Mouse (Mus musculus) adrenal gland (tissue): ENCODE data around the gene Mrpl24.
"Not testable (repeated sequence)": the region's sequence is repeated elsewhere in the genome, so short reads cannot be mapped to it uniquely, and the experiment has no call there.

ENCODE experiments used
- intact Hi-C: fragments of 180-260 bp; cut with DNase I; formaldehyde crosslinking; loops from one replicate; pipeline ENCODE4 v1.15.1; 2025
- long read RNA-seq, 2 experiments: library from polyadenylated mRNA; unstranded; transcript quantifications; one replicate each; pipeline ENCODE4 v2.0.0; 2020; ENCODE audit warnings: borderline replicate concordance in 1 of 2; ENCODE audit not compliant: insufficient replicate concordance in 1 of 2

Gene Mrpl24
- long read RNA-seq, experiment 1, transcript Mrpl24-204 (6 exons, 1,115 nt), result minor isoform, 13 of 131 reads
- long read RNA-seq, experiment 1, transcript Mrpl24-201 (6 exons, 1,226 nt), result minor isoform, 42 of 131 reads
- long read RNA-seq, experiment 1, transcript Mrpl24-202 (6 exons, 1,339 nt), result major isoform, 64 of 131 reads
- long read RNA-seq, experiment 1, partial matches to known transcripts, result 1 of 131 reads
- long read RNA-seq, experiment 1, other reads (novel, unspliced or antisense), result 10 of 131 reads
- long read RNA-seq, experiment 2, transcript Mrpl24-201 (6 exons, 1,226 nt), result minor isoform, 37 of 127 reads
- long read RNA-seq, experiment 2, transcript Mrpl24-202 (6 exons, 1,339 nt), result major isoform, 60 of 127 reads
- long read RNA-seq, experiment 2, transcript Mrpl24-204 (6 exons, 1,115 nt), result minor isoform, 24 of 127 reads
- long read RNA-seq, experiment 2, partial matches to known transcripts, result 0 of 127 reads
- long read RNA-seq, experiment 2, other reads (novel, unspliced or antisense), result 6 of 127 reads

GRCm38 (mm10) chr3:87919336-87920108 lies at the start of gene Mrpl24:
TSS of gene Mrpl24 (plus strand) at chr3:87919506.
- intact Hi-C loops, result no loop called here

GRCm38 (mm10) chr3:87877730-87878129 lies 41.6 kb upstream of the Mrpl24 start:
- intact Hi-C loops, result no loop called here

GRCm38 (mm10) chr3:87884291-87884690 lies 35.0 kb upstream of the Mrpl24 start:
- intact Hi-C loops, result no loop called here

DNA sequence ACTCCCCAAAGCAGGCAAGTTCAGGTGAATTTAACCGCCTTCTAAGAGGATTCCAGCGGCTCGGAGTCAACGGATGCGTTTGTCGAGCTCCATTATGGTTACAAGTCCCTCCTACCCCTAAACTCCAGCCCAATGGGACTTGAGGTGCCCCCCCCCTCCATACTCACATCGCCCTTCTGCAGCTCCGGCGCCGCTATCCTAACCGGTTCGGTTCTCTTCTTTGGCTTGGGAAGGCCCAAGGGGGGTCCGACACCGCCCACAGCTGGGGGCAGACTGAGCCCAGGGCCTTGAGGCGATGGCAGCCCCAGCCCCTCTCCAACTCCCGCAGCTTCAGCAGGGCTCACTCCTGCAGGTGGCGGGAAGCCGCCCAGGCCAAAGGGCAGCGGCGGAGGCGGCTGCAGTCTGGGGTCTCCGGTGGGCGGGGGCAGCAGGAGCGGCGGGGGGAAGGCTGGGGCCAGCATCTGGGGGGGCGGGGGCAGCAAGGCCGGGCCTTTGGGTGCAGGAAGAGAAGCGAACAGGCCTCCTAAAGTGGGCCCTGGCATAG lies 34.5 kb upstream of the Mrpl24 start:
- intact Hi-C loops, result no loop called here

DNA sequence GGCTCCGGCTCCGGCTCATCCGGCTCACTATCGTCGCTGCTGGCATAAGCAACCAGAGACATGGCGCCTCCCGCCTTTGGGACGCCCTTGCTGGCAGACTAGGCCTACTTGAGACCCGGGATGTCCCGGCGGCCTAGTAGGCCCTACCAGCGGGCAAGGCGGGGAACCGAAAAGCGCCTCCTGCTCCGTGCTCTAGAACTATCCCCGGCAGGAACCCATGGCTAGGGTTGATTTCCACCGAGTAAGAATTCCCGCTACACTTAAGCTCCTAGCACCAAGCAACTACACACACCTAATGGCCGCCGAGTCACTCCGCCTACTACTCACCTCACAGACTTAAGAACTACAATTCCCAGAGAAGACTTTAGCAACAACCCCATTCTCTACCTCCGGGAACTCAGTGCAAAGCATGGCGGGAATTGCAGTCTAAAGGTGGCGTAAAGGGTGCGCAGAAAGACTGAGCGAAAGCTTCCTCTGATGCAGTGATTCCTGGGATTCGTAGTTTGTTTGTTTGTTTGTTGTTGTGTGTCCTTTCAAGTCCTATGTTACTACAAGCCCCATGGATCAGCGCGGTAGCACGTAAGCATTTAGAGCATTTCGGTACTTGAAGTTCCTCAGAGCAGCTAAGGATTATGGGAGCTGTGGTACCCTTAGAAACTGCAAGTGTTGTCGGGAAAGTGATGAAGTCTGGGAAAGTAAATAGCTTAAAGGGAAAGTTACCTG lies 33.9 kb upstream of the Mrpl24 start, which contains the start of gene Prcc:
Gene Prcc (minus strand): TSS at position 328 of the 723 bp plus-strand sequence.
- intact Hi-C loops, result no loop called here

DNA sequence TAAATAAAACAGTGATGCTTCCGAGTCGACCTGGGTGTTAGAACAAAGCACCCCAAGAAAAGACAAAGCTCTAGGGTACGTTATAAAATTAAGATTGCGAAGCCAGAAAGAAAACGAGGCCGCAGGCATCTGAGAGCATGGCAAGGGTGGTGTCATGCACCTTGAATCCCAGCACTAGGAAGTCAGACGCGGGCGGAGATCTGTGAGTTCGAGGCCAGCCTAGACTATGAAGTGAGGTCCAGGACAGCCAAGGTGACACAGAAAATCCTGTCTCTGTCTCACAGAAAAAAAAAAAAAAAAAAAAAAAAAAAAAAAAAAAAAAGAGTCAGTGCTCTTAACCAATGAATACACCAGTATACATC lies 33.3 kb upstream of the Mrpl24 start:
- intact Hi-C loops, result no loop called here

GRCm38 (mm10) chr3:87886416-87886815 lies 32.9 kb upstream of the Mrpl24 start:
- intact Hi-C loops, result no loop called here

DNA sequence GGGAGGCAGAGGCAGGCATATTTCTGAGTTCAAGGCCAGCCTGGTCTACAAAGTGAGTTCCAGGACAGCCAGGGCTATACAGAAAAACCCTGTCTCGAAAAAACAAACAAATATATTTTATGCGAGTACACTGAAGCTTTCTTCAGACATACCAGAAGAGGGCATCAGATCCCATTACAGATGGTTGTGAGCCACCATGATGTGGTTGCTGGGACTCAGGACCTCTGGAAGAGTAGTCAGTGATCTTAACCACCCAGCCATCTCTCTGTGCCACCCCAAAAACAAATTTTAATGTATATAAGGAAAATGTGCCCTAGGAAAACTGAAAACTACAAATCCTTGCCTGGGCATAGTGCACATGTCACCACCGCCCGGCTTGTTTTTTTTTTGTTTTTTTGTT lies 31.9 kb upstream of the Mrpl24 start:
- intact Hi-C loops, result not testable (repeated sequence)

GRCm38 (mm10) chr3:87891481-87891880 lies 27.8 kb upstream of the Mrpl24 start:
- intact Hi-C loops, result no loop called here

DNA sequence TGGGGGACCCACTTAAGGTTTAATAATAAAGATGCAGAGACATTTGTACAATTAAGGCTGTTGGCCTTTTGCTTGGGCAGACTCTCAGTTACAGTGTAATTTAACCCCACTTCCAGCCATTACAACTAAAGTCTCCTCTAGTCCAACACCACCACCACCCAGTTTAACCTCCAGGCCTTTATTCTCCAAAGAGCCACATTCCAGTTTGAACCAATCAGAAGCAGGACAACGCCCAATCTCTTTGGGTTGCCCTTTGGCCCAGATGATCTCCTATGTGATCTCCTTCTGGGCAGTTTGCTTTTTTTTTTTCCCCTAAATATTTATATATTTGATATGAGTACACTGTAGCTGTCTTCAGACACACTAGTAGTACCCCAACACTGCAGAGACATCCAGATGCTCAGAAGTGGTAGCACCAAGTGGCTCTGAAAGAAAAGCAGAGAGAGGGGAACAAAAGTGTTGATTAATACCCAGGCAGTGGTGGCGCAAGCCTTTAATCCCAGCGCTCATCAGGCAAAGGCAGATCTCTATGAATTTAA lies 25.9 kb upstream of the Mrpl24 start:
- intact Hi-C loops, result no loop called here

GRCm38 (mm10) chr3:87899266-87899665 lies 20.0 kb upstream of the Mrpl24 start:
- intact Hi-C loops, result no loop called here

GRCm38 (mm10) chr3:87899776-87900175 lies 19.5 kb upstream of the Mrpl24 start:
- intact Hi-C loops, result no loop called here

- intact Hi-C loops, result no loop called here
Observed at GRCm38 (mm10) chr3:87901036-87901624, 18.2 kb upstream of the Mrpl24 start.

DNA sequence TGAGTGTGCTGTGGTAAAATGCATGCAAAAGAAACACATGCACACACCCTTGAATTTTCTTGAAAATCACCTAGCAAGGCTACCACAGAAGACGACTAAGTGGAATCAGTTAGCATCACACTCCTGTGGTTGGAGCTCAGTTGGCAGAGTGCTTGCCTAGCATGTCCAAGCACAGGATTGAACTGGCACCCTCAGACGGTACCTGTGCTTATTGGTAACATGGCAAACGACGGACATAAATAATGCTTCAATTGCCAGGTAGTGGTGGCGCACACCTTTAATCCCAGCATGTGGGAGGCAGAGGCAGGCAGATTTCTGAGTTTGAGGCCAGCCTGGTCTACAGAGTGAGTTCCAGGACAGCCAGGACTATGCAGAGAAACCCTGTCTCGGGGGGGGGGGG lies 17.3 kb upstream of the Mrpl24 start:
- intact Hi-C loops, result not testable (repeated sequence)

DNA sequence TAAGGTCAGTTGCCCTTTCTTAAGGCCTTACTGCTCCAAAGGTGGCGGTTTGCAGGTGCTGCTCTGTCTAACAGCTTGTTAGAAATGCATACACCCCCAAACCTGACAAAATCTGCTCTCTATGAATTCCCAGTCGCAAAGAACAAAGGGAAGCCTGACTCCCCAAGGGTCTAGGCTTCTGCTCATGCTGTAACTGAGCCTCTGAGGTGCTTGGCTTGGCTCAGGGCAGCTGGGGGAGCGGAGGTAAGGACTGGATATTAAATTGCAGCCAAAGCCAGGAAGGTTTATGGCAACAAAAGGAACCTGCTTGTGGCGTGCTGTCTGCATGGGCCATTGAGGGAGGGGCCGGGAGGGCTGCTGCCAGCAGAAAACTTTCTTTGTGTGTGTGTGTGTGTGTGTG lies 15.5 kb upstream of the Mrpl24 start:
- intact Hi-C loops, result no loop called here

- intact Hi-C loops, result no loop called here
Observed at GRCm38 (mm10) chr3:87905880-87906485, 13.3 kb upstream of the Mrpl24 start, which contains the start of gene Hdgf. TSS of gene Hdgf (plus strand) at chr3:87906321.

GRCm38 (mm10) chr3:87906601-87906980 lies 12.7 kb upstream of the Mrpl24 start:
- intact Hi-C loops, result no loop called here

DNA sequence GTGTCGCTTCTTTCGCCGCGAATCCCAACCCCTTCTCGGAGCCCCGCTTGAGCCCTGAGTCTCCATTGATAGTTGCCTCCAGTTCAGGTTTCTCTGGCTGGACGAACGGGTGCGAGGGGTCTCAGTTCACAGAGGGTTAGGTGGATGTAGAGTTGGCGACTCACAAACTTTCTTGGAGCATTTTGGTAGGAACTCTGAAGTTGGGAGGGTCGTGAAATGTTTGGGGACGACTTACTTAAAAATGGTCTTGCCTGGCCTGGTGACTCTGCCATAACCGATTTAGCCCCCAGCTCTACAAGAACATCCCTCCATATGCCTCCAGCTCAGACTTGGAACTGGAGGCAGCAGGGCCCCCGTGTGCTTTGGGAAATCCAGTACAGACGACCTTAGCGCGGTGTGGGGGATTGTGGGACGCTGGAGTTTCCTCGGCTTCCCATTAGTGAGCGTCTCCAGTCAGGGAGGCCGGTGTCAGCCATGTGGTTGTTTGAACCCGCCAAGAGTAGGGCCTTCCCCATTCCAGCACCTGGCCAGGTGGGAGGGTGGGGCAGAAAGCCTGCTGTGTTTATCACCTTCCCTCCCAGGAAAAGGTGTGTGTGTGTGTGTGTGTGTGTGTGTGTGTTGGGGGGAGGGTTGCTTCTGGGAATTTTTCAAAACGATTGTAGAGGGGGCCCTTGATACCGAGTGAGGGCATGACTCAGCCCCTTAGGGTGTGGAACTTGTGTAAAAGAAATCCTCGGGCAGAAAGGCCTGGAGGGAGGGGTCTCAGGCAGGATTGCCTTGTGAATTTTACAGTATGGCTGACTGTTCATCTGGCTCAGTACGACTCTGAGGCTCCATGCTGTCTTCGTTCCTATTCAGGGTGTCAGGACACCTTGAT lies 12.1 kb upstream of the Mrpl24 start:
- intact Hi-C loops, result no loop called here

GRCm38 (mm10) chr3:87907906-87908305 lies 11.4 kb upstream of the Mrpl24 start:
- intact Hi-C loops, result no loop called here
